Mouse (Mus musculus) limb, embryonic 10.5 days (tissue): ENCODE results near the gene Ttll3. TPM values are rescaled to one million over a fixed set of nuclear protein-coding genes. Genes with fewer than 3 reads are reported as not detected.
A peak's percentile ranks its signal among the peaks of the same experiment; 100 is the strongest.

Experiments used
- DNase-seq: peaks from one replicate; pipeline ENCODE4 v3.0.0-alpha.2; 2017; ENCODE audit warnings: low spot score
- H3K27ac ChIP-seq: fragments of 300-500 bp; sonication (generic); 2 replicates; pipeline ENCODE4 v1.5.1; 2016; ENCODE audit warnings: mild to moderate bottlenecking
- H3K27me3 ChIP-seq: fragments of 300-500 bp; sonication (generic); 2 replicates; pipeline ENCODE4 v1.6.1; 2016; ENCODE audit warnings: low read depth, mild to moderate bottlenecking; ENCODE audit not compliant: poor library complexity, severe bottlenecking
- H3K36me3 ChIP-seq: fragments of 300-500 bp; sonication (generic); 2 replicates; pipeline ENCODE4 v1.6.1; 2016; ENCODE audit warnings: mild to moderate bottlenecking, moderate library complexity
- H3K4me1 ChIP-seq: fragments of 300-500 bp; sonication (generic); 2 replicates; pipeline ENCODE4 v1.6.1; 2016
- H3K4me3 ChIP-seq: fragments of 300-500 bp; sonication (generic); 2 replicates; pipeline ENCODE4 v1.5.1; 2016; ENCODE audit warnings: mild to moderate bottlenecking, moderate library complexity
- H3K9me3 ChIP-seq: fragments of 300-500 bp; sonication (generic); replicated peaks from 2 replicates; pipeline ENCODE4 v1.6.1; 2016; ENCODE audit warnings: mild to moderate bottlenecking
- WGBS: fragments of 180-500 bp; shearing (Covaris S2); methylation state at CpG from one replicate; pipeline ENCODE4 v1.1.7; 2016; 5-methylcytosine and 5-hydroxymethylcytosine counted together
- polyA plus RNA-seq: library from polyadenylated mRNA; unstranded; fragments of >200 nt; fragmentation: Nextera tagmentation; extraction: Ambion mirVana; gene quantifications from 2 replicates; pipeline ENCODE4 v1.2.1, GENCODE M21; 2016

Ttll3 gene
- polyA plus RNA-seq, 1 experiment from 2014 or later, result 4.1 TPM

GRCm38 (mm10) chr6:113385160-113385714 is 3.8 kb upstream of the Ttll3 start:
- Histone ChIP-seq H3K4me1 (no peaks in the 10 kb centered on the region), H3K4me3 (no peak overlapping the region), H3K27ac (no peak overlapping the region), H3K9me3 (no peaks in the 10 kb centered on the region), H3K36me3 (peaks cover 100% of the 10 kb centered on the region), H3K27me3 (no peaks in the 10 kb centered on the region)
- WGBS, result 92% methylated on average over 11 of the region's 11 CpGs
- no peak for DNase-seq

DNA sequence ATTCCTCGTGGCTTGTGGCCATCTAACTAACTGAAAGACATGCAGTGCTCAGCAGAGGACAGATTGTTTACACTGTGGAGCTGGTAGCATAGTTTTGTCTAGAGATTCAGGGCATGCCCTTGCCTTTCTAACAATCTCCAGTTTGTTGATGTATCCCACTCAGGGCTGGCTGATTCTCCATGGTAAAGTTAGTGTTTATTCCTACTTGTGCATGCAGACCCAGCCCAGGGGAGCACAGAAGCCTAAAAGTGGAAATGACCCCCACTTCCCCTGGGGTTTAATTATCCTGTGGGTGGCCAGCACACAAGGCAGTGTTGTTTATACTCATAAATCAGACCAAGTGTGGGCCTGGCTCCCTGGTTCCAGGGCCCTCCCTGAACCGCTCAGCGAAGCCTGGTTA is 3.0 kb upstream of the Ttll3 start:
- Histone ChIP-seq H3K36me3 (peaks cover 100% of the 10 kb centered on the region), H3K27ac (no peak overlapping the region), H3K27me3 (no peaks in the 10 kb centered on the region), H3K4me3 (no peak overlapping the region), H3K9me3 (no peaks in the 10 kb centered on the region), H3K4me1 (no peaks in the 10 kb centered on the region)
- WGBS, result 68% methylated on average over 3 of the region's 3 CpGs
- DNase-seq, result no peak

GRCm38 (mm10) chr6:113390715-113391114 is 1.7 kb downstream of the Ttll3 start:
- Histone ChIP-seq H3K27ac (no peak overlapping the region), H3K4me3 (no peak overlapping the region), H3K9me3 (no peaks in the 10 kb centered on the region), H3K36me3 (peaks cover 62% of the 10 kb centered on the region), H3K4me1 (peaks cover 23% of the 10 kb centered on the region), H3K27me3 (no peaks in the 10 kb centered on the region)
- DNase-seq, result no peak
- WGBS, result 94% methylated on average over 3 of the region's 3 CpGs

GRCm38 (mm10) chr6:113392015-113392386 is 2.9 kb downstream of the Ttll3 start:
- peak overlapping the region; percentile 82 for H3K27ac ChIP-seq
- H3K4me3 ChIP-seq, result peak overlapping the region; percentile 64
- peaks cover 23% of the 10 kb centered on the region for H3K4me1 ChIP-seq
- no peak for DNase-seq
- H3K36me3 ChIP-seq, result peaks cover 49% of the 10 kb centered on the region
- H3K9me3 ChIP-seq, result no peaks in the 10 kb centered on the region
- WGBS, result 34% methylated on average over 10 of the region's 10 CpGs
- H3K27me3 ChIP-seq, result no peaks in the 10 kb centered on the region

DNA sequence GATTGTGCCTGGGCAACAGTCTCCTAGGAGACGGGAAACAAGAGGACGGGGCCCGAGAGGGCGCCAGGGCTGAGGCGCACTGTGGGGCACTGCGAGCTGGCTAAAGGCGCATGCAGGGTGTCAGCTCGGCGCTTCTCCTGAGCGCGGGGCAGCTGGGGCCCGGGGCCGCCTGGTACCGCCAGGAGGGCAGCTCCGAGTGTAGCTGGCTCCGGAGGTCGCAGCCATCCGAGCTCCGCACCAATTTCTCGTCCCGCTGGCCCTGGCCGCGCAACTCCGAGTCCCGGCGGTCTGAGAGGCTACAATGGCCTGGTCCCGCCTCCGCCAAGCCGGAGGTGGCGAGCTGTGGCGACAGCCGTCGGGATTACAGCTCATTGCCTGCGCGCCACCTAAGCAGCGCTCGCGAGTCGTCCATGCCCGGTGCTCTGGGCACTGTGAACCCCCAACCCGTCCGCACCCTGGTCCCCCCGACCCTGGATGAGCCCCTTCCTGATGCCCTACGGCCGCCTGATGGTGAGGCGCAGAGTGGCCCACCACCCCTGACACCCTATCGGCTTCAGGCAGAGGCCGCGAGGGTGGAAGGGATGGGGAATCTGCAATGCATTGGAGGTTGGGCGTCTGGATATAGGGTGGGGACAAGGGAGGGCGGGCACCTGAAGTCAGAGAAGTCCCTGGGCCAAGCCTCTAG is 3.5 kb downstream of the Ttll3 start:
- under 1% methylated on average over 51 of the region's 51 CpGs for WGBS
- no peaks in the 10 kb centered on the region for H3K27me3 ChIP-seq
- peak overlapping the region; percentile 82 for H3K27ac ChIP-seq
- peak; percentile 77 for DNase-seq
- H3K36me3 ChIP-seq, result peaks cover 44% of the 10 kb centered on the region
- H3K9me3 ChIP-seq, result no peaks in the 10 kb centered on the region
- H3K4me1 ChIP-seq, result peaks cover 23% of the 10 kb centered on the region
- peak overlapping the region; percentile 64 for H3K4me3 ChIP-seq

GRCm38 (mm10) chr6:113393951-113394350 is 4.9 kb downstream of the Ttll3 start:
- peaks cover 34% of the 10 kb centered on the region for H3K36me3 ChIP-seq
- no peaks in the 10 kb centered on the region for H3K27me3 ChIP-seq
- H3K4me3 ChIP-seq, result no peak overlapping the region
- DNase-seq, result no peak
- WGBS, result 90% methylated on average over 6 of the region's 6 CpGs
- peaks cover 23% of the 10 kb centered on the region for H3K4me1 ChIP-seq
- no peak overlapping the region for H3K27ac ChIP-seq
- H3K9me3 ChIP-seq, result no peaks in the 10 kb centered on the region

DNA sequence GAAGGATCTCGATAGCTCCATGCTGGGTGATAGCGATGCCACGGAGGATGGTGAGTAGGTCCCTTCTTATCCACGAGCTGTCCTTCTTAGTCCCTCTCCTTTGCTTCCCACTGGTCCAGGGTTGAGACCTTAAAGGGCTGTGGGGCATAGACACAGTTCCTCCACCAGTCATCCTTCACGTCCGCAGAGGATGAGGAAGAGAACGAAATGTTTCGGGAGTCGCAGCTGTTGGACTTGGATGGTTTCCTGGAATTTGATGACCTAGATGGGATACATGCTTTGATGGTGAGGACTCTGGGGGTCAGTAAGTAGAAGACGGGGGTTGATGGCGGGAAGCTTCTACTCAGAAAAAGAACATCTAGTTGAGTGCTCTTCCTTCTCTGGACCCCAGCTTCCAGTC is 5.8 kb downstream of the Ttll3 start:
- Histone ChIP-seq H3K27ac (no peak overlapping the region), H3K4me1 (peaks cover 23% of the 10 kb centered on the region), H3K4me3 (no peak overlapping the region), H3K9me3 (no peaks in the 10 kb centered on the region), H3K36me3 (peaks cover 25% of the 10 kb centered on the region), H3K27me3 (no peaks in the 10 kb centered on the region)
- 93% methylated on average over 11 of the region's 11 CpGs for WGBS
- no peak for DNase-seq

DNA sequence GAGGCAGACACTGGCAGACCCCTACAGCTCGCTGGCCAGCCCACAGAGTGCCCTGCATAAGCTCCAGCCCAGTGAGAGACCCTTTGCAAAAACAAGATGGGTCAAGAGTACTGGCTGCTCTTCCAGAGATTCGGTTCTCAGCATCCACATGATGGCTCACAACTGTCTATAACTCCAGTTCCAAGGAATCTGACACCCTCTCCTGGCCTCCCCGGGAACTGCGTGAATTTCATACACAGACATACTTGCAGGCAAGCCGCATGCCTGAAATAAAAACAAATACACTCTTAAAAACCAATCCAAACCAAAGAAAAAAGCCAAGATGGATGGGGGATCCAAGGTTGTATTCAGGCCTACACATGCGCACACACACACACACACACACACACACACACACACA is 6.4 kb downstream of the Ttll3 start:
- peaks cover 22% of the 10 kb centered on the region for H3K36me3 ChIP-seq
- no peaks in the 10 kb centered on the region for H3K27me3 ChIP-seq
- no peak overlapping the region for H3K4me3 ChIP-seq
- H3K27ac ChIP-seq, result no peak overlapping the region
- H3K4me1 ChIP-seq, result peaks cover 23% of the 10 kb centered on the region
- WGBS, result 88% methylated on average over 6 of the region's 6 CpGs
- no peak for DNase-seq
- H3K9me3 ChIP-seq, result no peaks in the 10 kb centered on the region

DNA sequence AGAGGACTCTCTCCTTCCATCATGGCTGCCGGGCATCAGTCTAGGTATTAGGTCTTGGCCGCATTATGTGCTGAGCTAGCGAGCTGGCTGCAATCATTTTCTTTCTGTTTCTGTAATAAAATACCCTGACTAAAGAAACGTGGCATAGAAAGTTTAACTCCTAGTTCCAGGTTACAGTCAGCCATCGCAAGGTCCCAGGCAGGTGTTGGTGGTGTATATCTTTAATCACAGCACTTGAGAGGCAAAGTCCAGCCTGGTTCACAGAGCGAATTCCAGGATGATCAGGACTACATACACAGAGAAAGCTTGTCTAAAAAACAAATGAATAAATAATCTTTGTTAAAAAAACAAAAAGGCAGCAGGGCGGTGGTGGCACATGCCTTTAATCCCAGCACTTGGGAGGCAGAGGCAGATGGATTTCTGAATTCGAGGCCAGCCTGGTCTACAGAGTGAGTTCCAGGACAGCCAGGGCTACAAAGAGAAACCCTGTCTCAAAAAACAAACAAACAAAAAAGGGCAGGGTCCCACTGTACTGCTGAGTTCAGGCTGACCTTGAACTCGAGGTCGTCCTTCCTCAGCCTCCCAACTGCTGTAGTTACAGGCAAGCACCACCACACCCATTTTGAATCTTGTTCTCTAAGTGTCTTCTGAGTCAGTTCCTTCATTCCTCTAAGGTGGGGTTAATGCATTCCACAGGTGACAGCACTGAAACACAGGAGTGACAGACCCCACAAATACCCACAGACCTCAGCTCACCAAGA is 7.4 kb downstream of the Ttll3 start:
- Histone ChIP-seq H3K27me3 (no peaks in the 10 kb centered on the region), H3K9me3 (no peaks in the 10 kb centered on the region), H3K4me3 (no peak overlapping the region), H3K4me1 (peaks cover 23% of the 10 kb centered on the region), H3K27ac (no peak overlapping the region), H3K36me3 (peaks cover 18% of the 10 kb centered on the region)
- DNase-seq, result no peak
- WGBS, result 84% methylated on average over 10 of the region's 10 CpGs

DNA sequence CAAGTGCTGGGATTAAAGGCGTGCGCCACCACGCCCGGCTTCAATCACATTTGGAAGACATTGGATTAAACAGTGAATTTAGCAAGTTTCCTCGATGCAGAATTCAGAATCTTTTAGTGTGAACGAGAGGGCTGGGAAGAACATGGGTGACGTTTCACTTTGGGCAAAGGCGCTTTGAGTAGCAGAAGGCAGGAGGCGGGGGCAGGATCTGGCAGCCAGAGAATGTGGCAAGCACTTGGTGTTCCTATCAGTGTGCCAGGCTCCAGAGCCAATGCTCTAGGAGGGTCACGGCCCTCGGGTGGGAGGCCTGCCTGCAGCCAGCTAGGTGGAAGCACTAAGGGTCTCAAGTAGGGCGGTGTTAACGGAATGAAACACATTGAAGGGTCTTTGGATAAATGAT is 13.0 kb downstream of the Ttll3 start:
- WGBS, result 91% methylated on average over 13 of the region's 13 CpGs

GRCm38 (mm10) chr6:113404649-113405448 is 15.8 kb downstream of the Ttll3 start:
- H3K9me3 ChIP-seq, result no peaks in the 10 kb centered on the region

More for the DNA sequence above, 13.0 kb downstream of the Ttll3 start:
- Histone ChIP-seq H3K4me1 (no peaks in the 10 kb centered on the region), H3K27ac (no peak overlapping the region), H3K27me3 (no peaks in the 10 kb centered on the region), H3K4me3 (no peak overlapping the region), H3K36me3 (peaks cover 14% of the 10 kb centered on the region; the same call in 1 of the 2 replicates), H3K9me3 (no peaks in the 10 kb centered on the region)
- DNase-seq, result no peak

DNA sequence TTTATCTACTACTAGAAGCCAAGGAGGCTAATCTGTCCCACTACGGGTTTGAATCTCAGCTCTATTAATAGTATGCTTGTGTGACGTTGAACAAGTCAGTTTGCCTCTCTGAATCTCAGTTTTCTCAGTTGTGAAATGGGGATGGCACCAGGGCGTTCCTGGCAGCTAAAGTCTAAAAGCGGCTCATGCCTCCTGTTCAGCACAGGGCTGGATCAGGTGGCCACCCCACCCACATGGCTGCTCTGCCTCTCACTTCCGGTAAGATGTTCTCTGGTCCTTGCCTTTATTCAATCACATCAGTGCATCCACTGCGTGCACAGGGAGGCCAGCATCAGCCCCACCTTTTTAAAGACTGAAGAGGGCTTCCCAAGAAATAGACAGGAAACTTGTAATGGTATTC is 16.4 kb downstream of the Ttll3 start:
- Histone ChIP-seq H3K9me3 (no peaks in the 10 kb centered on the region), H3K4me1 (peaks cover 16% of the 10 kb centered on the region), H3K4me3 (no peak overlapping the region), H3K36me3 (peaks cover 14% of the 10 kb centered on the region; the same call in 1 of the 2 replicates), H3K27me3 (no peaks in the 10 kb centered on the region), H3K27ac (no peak overlapping the region)
- WGBS, result 88% methylated on average over 6 of the region's 6 CpGs
- no peak for DNase-seq

More at GRCm38 (mm10) chr6:113404649-113405448, 15.8 kb downstream of the Ttll3 start:
- DNase-seq, result no peak
- peaks cover 17% of the 10 kb centered on the region; the same call in 1 of the 2 replicates for H3K36me3 ChIP-seq
- H3K27ac ChIP-seq, result peak overlapping the region; percentile 26; the same call in 1 of the 2 replicates
- 86% methylated on average over 12 of the region's 12 CpGs for WGBS
- no peaks in the 10 kb centered on the region for H3K27me3 ChIP-seq
- H3K4me3 ChIP-seq, result no peak overlapping the region
- peaks cover 16% of the 10 kb centered on the region for H3K4me1 ChIP-seq
